Mouse (Mus musculus): Measurements from ENCODE around the gene Aida.

DNA sequence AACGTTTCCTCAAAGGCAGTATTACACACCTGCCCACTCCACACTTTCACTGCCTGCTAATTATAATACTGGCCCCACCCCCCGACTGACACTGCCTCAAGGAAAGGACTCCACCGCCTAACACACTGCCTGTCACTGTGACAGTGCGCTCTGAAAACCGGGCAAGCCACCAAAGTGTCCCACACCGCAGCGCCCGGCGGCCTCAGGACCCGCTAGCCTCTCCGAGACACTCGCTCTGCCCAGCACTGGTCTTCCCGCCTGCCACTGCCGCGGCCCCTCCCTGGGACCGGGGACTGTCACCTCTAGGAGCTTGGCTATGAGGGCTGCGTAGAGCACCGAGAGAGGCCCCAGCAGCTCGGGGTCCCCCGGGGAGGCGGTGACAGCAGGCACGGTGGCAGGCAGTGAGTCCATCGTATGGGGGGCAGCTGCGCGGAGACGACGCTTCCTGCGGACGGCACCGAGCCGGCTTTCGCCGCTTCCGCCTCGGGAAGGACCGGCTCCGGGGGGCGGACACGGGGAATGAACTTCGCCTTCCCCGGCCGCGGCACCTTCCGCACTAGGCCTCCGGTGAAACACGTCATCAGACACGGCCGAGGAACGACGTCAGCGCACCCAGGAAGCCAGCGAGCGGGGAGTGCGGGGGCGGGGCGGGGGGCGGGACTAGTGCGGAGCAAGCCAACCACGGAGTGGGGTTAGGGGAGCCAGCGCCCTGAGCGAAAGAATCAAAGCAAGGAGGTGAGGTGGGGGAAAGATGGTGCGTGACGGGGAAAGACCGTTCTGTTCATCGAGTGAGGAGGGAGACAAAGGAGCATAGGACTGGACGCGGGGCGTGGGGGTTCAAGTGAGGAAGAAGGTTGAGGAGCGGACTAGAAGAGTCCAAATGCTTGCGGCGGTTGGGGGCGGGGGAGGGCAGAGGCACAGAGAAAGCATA, 48.8 kb downstream of the Aida start:
- TF ChIP-seq GATA1 (IDR thresholded peaks at IDR 0.05; ENCODE audit: borderline replicate concordance, low read length) (no peak), FLI1 (IDR thresholded peaks at IDR 0.05; ENCODE audit: low read length) (no peak)
